14 mouse cellular contexts compared by ENCODE assay signal in the genomic region with DNA sequence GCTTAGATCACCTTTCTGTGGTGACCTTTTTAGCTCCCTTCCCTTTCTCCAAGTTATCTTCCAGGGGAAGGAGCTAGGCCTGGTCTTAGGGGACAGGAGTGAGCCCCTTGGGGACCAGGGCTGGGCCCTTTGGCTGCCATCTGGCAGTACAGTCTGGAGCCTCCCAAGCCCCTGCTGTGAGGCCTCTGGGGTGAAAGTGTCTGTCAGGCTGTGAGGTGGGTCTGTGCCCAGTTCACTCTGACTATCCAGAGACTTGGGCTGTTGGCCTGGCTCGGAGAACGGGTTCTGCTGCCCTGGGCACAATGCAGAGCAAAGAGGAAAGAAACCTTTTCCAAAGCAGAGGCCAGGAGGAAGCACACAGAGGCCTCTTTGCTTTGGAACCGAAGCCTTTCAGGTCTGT. TPM values are rescaled to one million over a fixed set of nuclear protein-coding genes. Genes with fewer than 3 reads are reported as not detected.
DNase-seq lines count a peak whose midpoint lies in the region; ATAC-seq and TF ChIP-seq lines count a peak whose summit lies in the region.
"Had no signal": no experiment of that assay in that cellular context is flagged by ENCODE, and none has a peak within 500 bp of the region (broad histone marks: within the 10 kb centered on the region; RNA-seq: fewer than 3 reads in every experiment).

No protein-coding gene starts in this region.

- ATAC-seq in midbrain, embryonic 16.5 days, result no peak
- ATAC-seq in midbrain, embryonic 11.5 days (ENCODE audit: low FRiP score), result no peak
- no peak for ATAC-seq in limb, embryonic 12.5 days (ENCODE audit: insufficient number of reproducible peaks, insufficient read depth, low FRiP score, low TSS enrichment, low read depth)
- no peak for ATAC-seq in stomach, postnatal 0 days (ENCODE audit: low FRiP score, low TSS enrichment)

- no peak overlapping the region for H3K4me3 ChIP-seq in midbrain, embryonic 16.5 days (ENCODE audit: low read depth, low read length)
- H3K4me3 ChIP-seq in midbrain, embryonic 11.5 days (ENCODE audit: low read depth, low read length), result no peak overlapping the region
- no peak overlapping the region for H3K4me3 ChIP-seq in limb, embryonic 12.5 days (replicated peaks)
- H3K4me3 ChIP-seq in stomach, postnatal 0 days (ENCODE audit: low read depth, low read length), result no peak overlapping the region
- H3K4me3 ChIP-seq: megakaryocyte, embryonic 14.5 days had no signal

- peaks cover 16% of the 10 kb centered on the region for H3K4me1 ChIP-seq in midbrain, embryonic 16.5 days (ENCODE audit: control insufficient read depth, insufficient read depth, low read length)
- peaks cover 13% of the 10 kb centered on the region for H3K4me1 ChIP-seq in midbrain, embryonic 11.5 days (ENCODE audit: control insufficient read depth, insufficient read depth, low read length)
- H3K4me1 ChIP-seq in limb, embryonic 12.5 days (replicated peaks), result peaks cover 53% of the 10 kb centered on the region
- no peaks in the 10 kb centered on the region for H3K4me1 ChIP-seq in stomach, postnatal 0 days (replicated peaks; ENCODE audit: control insufficient read depth, insufficient read depth)

- H3K9me3 ChIP-seq in midbrain, embryonic 16.5 days (replicated peaks; ENCODE audit: control insufficient read depth, low read length, poor library complexity, severe bottlenecking), result no peaks in the 10 kb centered on the region
- no peaks in the 10 kb centered on the region for H3K9me3 ChIP-seq in midbrain, embryonic 11.5 days (ENCODE audit: control insufficient read depth, low read length)
- no peaks in the 10 kb centered on the region for H3K9me3 ChIP-seq in limb, embryonic 12.5 days
- H3K9me3 ChIP-seq in stomach, postnatal 0 days (ENCODE audit: control insufficient read depth, low read length), result no peaks in the 10 kb centered on the region
- H3K9me3 ChIP-seq: megakaryocyte, embryonic 14.5 days had no signal

- H3K27ac ChIP-seq in midbrain, embryonic 16.5 days (ENCODE audit: low read length), result peak overlapping the region; percentile 30; the same call in 1 of the 2 replicates
- H3K27ac ChIP-seq in midbrain, embryonic 11.5 days (ENCODE audit: low read depth, low read length), result no peak overlapping the region
- peak overlapping the region; percentile 84 for H3K27ac ChIP-seq in limb, embryonic 12.5 days
- H3K27ac ChIP-seq in stomach, postnatal 0 days (replicated peaks), result peak overlapping the region; percentile 76

- no peaks in the 10 kb centered on the region for H3K36me3 ChIP-seq in midbrain, embryonic 16.5 days (ENCODE audit: control insufficient read depth, insufficient read depth, low read length)
- no peaks in the 10 kb centered on the region for H3K36me3 ChIP-seq in midbrain, embryonic 11.5 days (ENCODE audit: control insufficient read depth, insufficient read depth, low read length)
- H3K36me3 ChIP-seq in limb, embryonic 12.5 days, result no peaks in the 10 kb centered on the region
- H3K36me3 ChIP-seq in stomach, postnatal 0 days (ENCODE audit: control insufficient read depth, insufficient read depth, low read length), result no peaks in the 10 kb centered on the region

- H3K27me3 ChIP-seq in midbrain, embryonic 16.5 days (ENCODE audit: control insufficient read depth, insufficient read depth, low read depth, low read length), result no peaks in the 10 kb centered on the region
- no peaks in the 10 kb centered on the region for H3K27me3 ChIP-seq in midbrain, embryonic 11.5 days (ENCODE audit: control insufficient read depth, insufficient read depth, low read length)
- H3K27me3 ChIP-seq in limb, embryonic 12.5 days, result no peaks in the 10 kb centered on the region
- no peaks in the 10 kb centered on the region for H3K27me3 ChIP-seq in stomach, postnatal 0 days (ENCODE audit: control insufficient read depth, insufficient read depth, low read length)

- no peak overlapping the region for H3K9ac ChIP-seq in midbrain, embryonic 16.5 days (ENCODE audit: low read depth, low read length)
- H3K9ac ChIP-seq in midbrain, embryonic 11.5 days (ENCODE audit: low read length), result no peak overlapping the region
- H3K9ac ChIP-seq in limb, embryonic 12.5 days (replicated peaks), result 0 out of 2 replicates have a peak overlapping the region, but pooled peaks have one; percentile 18
- H3K9ac ChIP-seq in stomach, postnatal 0 days (ENCODE audit: low read length), result no peak overlapping the region

- no peak for TF ChIP-seq CTCF in stomach, postnatal 0 days (IDR thresholded peaks at IDR 0.05; ENCODE audit: low read depth)

- no peak overlapping the region for H3K4me2 ChIP-seq in midbrain, embryonic 16.5 days (ENCODE audit: low read length)
- H3K4me2 ChIP-seq in midbrain, embryonic 11.5 days, result no peak overlapping the region
- no peak overlapping the region for H3K4me2 ChIP-seq in limb, embryonic 12.5 days
- H3K4me2 ChIP-seq in stomach, postnatal 0 days (replicated peaks; ENCODE audit: low read depth), result no peak overlapping the region

- DNase-seq in gastrocnemius, adult 18-20 months (ENCODE audit: low spot score), result peak; percentile 17
- no peak for DNase-seq in gastrocnemius, postnatal 4 days (ENCODE audit: low spot score in 2 of 2)
- no peak for DNase-seq in midbrain, embryonic 11.5 days (ENCODE audit: low spot score, missing footprints)
- DNase-seq in stomach, postnatal 0 days (ENCODE audit: low spot score), result peak; percentile 58
- no peak for DNase-seq in cerebellum, adult 8-10 months
- DNase-seq in thymus, postnatal 4 days, result no peak
- DNase-seq: thymus, postnatal 14 days had no signal

- 80% methylated on average over 3 of the region's 3 CpGs for WGBS in midbrain, embryonic 16.5 days
- WGBS in midbrain, embryonic 11.5 days, result 81% methylated on average over 3 of the region's 3 CpGs
- WGBS in limb, embryonic 12.5 days, result 62% methylated on average over 3 of the region's 3 CpGs
- WGBS in stomach, postnatal 0 days, result 14% methylated on average over 3 of the region's 3 CpGs

- TF ChIP-seq EP300 in stomach, postnatal 0 days (optimal IDR thresholded peaks at IDR 0.05), result no peak

RNA-seq across cellular contexts. Expression of a gene that starts 16.9 kb away (rescaled TPM):
- not detected for total RNA-seq in gastrocnemius, adult 18-20 months (2021)
- not detected for total RNA-seq in gastrocnemius, postnatal 4 days (2021)
- polyA plus RNA-seq in midbrain, embryonic 16.5 days (2015; fragmentation: Nextera tagmentation; extraction: Ambion mirVana), result 0.26 TPM in 1 of 2 replicates, not detected in the other
- polyA plus RNA-seq in midbrain, embryonic 11.5 days (2014; fragmentation: Nextera tagmentation; extraction: Ambion mirVana), result not detected in 2 replicates
- polyA plus RNA-seq in limb, embryonic 12.5 days (2016; fragmentation: Nextera tagmentation; extraction: Ambion mirVana), result not detected in 2 replicates
- not detected in 2 replicates for polyA plus RNA-seq in stomach, postnatal 0 days (2015; fragmentation: Nextera tagmentation; extraction: Ambion mirVana)
- total RNA-seq: adrenal gland, postnatal 36 days; gastrocnemius, postnatal 36 days; layer of hippocampus, postnatal 14 days; neutrophil, adult 5-6 weeks had no signal

RNA-seq across cellular contexts. Expression of a gene that starts 25.2 kb away (rescaled TPM):
- total RNA-seq in gastrocnemius, adult 18-20 months (2021), result not detected
- not detected for total RNA-seq in gastrocnemius, postnatal 4 days (2021)
- polyA plus RNA-seq in midbrain, embryonic 16.5 days (2015; fragmentation: Nextera tagmentation; extraction: Ambion mirVana), result 0.08 TPM in 1 of 2 replicates, not detected in the other
- polyA plus RNA-seq in midbrain, embryonic 11.5 days (2014; fragmentation: Nextera tagmentation; extraction: Ambion mirVana), result 0.26 and 0.36 TPM in 2 replicates
- 0.31 and 0.38 TPM in 2 replicates for polyA plus RNA-seq in limb, embryonic 12.5 days (2016; fragmentation: Nextera tagmentation; extraction: Ambion mirVana)
- polyA plus RNA-seq in stomach, postnatal 0 days (2015; fragmentation: Nextera tagmentation; extraction: Ambion mirVana), result 2.7 and 3.1 TPM in 2 replicates
- total RNA-seq: gastrocnemius, postnatal 36 days; layer of hippocampus, postnatal 14 days; neutrophil, adult 5-6 weeks had no signal

Comparison
In these comparisons a context has a peak if more than half of its experiments do, and no peak if none do; other contexts are left out.
1. DNase-seq: peak in gastrocnemius, adult 18-20 months (single experiment) and stomach, postnatal 0 days (single experiment); none in gastrocnemius, postnatal 4 days (0 of 2), midbrain, embryonic 11.5 days (single experiment), cerebellum, adult 8-10 months (single experiment) and thymus, postnatal 4 days (single experiment).